Mouse (Mus musculus) cerebral cortex, adult 2 months (tissue): ENCODE measurements around the gene Fndc10.

Experiments
- WGBS: fragments of 180-500 bp; shearing (Covaris S2); methylation state at CpG from one replicate; pipeline ENCODE4 v1.1.7; 2018; 5-methylcytosine and 5-hydroxymethylcytosine counted together

Gene Fndc10

GRCm38 (mm10) chr4:155694111-155694481, at the start of gene Fndc10:
Gene Fndc10, plus strand, starts transcription at chr4:155694342.
- WGBS, result under 1% methylated on average over 47 of the region's 47 CpGs

- 97% methylated on average over 2 of the region's 2 CpGs for WGBS
Observed at GRCm38 (mm10) chr4:155645308-155645707, 48.8 kb upstream of the Fndc10 start, which contains the start of gene Gm10563. Gene Gm10563, minus strand, starts transcription at chr4:155645408.

- WGBS, result 97% methylated on average over 5 of the region's 5 CpGs
Observed at GRCm38 (mm10) chr4:155645721-155646120, 48.4 kb upstream of the Fndc10 start.

GRCm38 (mm10) chr4:155649355-155649754, 44.8 kb upstream of the Fndc10 start:
- 91% methylated on average over 11 of the region's 11 CpGs for WGBS

GRCm38 (mm10) chr4:155651553-155652269, 42.4 kb upstream of the Fndc10 start:
- 76% methylated on average over 15 of the region's 15 CpGs for WGBS

- whole genome bisulfite sequencing, result 33% methylated on average over 36 of the region's 36 CpGs
Observed at GRCm38 (mm10) chr4:155652283-155653085, 41.7 kb upstream of the Fndc10 start.

GRCm38 (mm10) chr4:155653086-155653450, 41.1 kb upstream of the Fndc10 start, which contains the start of gene Mmp23:
Gene Mmp23, minus strand, starts transcription at chr4:155653384.
- 3% methylated on average over 33 of the region's 33 CpGs for WGBS

GRCm38 (mm10) chr4:155653451-155654182, 40.5 kb upstream of the Fndc10 start:
- WGBS, result 13% methylated on average over 31 of the region's 31 CpGs

- WGBS, result 36% methylated on average over 6 of the region's 6 CpGs
Observed at GRCm38 (mm10) chr4:155654183-155654455, 40.0 kb upstream of the Fndc10 start.

- WGBS, result 30% methylated on average over 52 of the region's 52 CpGs
Observed at GRCm38 (mm10) chr4:155654456-155655298, 39.5 kb upstream of the Fndc10 start.

GRCm38 (mm10) chr4:155656214-155656751, 37.9 kb upstream of the Fndc10 start:
- 89% methylated on average over 13 of the region's 13 CpGs for WGBS

GRCm38 (mm10) chr4:155658961-155659360, 35.2 kb upstream of the Fndc10 start:
- 91% methylated on average over 10 of the region's 10 CpGs for WGBS

GRCm38 (mm10) chr4:155660641-155661040, 33.5 kb upstream of the Fndc10 start:
- WGBS, result 83% methylated on average over 12 of the region's 12 CpGs

- under 1% methylated on average over 72 of the region's 73 CpGs for WGBS
Observed at GRCm38 (mm10) chr4:155668689-155669597, 25.2 kb upstream of the Fndc10 start, which contains the start of gene Mib2. Gene Mib2, minus strand, starts transcription at chr4:155669198.

- 1% methylated on average over 8 of the region's 8 CpGs for WGBS
Observed at GRCm38 (mm10) chr4:155669598-155670075, 24.5 kb upstream of the Fndc10 start.

GRCm38 (mm10) chr4:155670236-155670635, 23.9 kb upstream of the Fndc10 start:
- WGBS, result 74% methylated on average over 4 of the region's 4 CpGs

GRCm38 (mm10) chr4:155672082-155672481, 22.1 kb upstream of the Fndc10 start:
- 41% methylated on average over 2 of the region's 2 CpGs for WGBS

- 24% methylated on average over 2 of the region's 2 CpGs for WGBS
Observed at GRCm38 (mm10) chr4:155675991-155676390, 18.2 kb upstream of the Fndc10 start.

GRCm38 (mm10) chr4:155683670-155684277, 10.4 kb upstream of the Fndc10 start:
- 89% methylated on average over 16 of the region's 19 CpGs for WGBS
